Mouse (Mus musculus): ENCODE data around the gene Pigc.

Gene Pigc

GRCm38 (mm10) chr1:162009086-162009485, 40.1 kb downstream of the Pigc start:
- DNase-seq = no peak

DNA sequence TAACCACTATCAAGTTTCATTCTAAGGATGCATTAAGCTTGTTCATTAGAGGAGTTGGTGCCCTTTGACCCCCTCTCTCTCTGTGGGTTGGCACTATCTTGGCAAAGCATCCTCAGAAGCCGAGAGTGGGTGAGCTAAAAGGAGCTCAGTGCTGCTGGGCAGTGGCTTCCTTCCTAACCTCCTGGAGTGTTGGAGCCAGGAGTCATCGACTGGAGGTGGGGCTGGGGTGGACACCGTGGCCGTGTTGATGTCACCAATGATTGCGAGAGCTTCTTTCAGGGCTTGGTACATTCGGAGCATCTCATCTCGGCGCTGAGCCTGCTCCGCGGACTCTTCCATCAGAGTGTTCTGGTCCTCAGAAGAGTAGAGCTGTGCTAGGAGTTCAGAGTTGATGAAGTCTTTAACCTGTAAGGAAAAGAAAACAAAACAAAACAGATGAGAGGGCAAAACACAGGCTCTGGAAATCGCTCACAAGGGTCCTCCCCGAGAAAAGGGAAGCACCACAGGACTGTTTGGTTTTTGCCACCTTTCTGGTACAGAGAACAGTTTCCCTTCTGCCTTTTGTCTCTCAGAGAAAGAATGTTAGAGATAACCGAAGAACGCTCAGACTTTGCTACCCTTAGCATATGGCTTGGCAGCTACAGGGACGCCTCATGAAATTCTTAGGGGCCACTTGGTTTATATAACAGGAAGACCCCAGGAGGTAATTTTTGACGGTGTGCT, 42.7 kb downstream of the Pigc start:
- no peak for DNase-seq

- DNase-seq = no peak
Observed at GRCm38 (mm10) chr1:162013561-162013960, 44.6 kb downstream of the Pigc start.

GRCm38 (mm10) chr1:162015247-162015862, 46.4 kb downstream of the Pigc start:
- no peak for DNase-seq

DNA sequence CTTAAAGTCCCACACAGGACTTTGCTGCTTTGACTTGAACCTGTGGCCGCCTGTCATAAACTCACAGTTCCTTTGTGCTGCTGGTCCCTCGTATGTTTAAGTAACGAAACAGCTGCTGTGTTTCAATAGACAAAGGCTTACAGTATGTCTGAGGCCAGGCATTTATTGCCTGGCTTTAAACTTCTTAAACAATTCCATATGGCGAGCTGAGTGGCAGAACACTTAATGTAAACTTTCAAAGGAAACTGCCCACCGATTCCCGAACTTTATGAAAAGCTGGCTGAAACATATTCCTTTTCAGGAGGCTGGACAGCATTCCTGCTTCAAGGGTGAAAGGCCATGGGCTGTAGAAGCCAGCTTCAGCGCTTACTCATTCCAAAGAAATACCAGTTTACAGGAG, 48.0 kb downstream of the Pigc start:
- DNase-seq = no peak

DNA sequence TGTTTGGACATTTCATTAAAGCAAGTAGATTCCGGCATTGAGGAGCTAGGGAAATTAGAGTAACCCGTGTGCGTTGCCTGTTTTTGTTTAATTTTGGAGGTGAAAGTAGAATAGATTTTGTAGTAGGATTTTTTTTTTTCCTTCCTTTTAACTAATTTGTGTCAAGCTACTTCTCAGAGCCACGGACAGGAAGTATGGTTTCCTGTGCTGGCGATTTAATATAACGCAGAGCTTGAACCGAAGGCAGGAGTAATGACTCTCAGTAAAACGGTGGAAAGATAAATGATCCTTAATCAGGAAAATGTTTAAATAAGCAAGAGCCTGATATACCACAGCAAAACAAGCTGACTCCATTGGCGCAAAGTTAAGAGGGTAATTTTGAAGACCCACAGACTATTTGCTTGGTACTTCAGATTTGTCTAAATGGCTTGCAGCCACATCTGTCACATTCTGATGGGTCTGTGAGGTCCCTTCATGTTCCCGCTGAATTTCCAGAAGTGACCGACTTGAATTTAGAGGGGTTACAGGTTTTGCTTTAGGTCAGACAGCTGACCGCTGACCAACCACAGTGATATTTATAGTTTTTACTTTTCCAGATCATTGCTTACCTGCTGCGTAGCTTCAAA, 49.1 kb downstream of the Pigc start:
- DNase-seq = no peak

DNA sequence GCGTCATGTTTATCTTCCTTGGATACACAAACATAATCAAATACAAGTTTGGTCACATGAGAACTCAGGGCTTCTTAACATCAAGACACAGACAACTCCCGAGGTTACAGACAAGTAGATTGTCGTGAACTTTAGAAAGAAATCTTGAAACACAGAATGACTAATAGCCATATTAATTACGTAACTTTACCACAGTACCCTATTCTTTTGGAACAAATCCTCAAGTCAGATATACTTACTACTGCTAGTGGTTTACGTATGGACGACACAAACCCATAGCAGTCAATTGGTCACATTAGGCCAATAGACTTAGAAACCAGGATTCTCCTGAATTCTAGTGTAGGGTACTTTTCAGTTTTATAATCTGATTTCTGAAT, 49.6 kb downstream of the Pigc start:
- no peak for DNase-seq

DNA sequence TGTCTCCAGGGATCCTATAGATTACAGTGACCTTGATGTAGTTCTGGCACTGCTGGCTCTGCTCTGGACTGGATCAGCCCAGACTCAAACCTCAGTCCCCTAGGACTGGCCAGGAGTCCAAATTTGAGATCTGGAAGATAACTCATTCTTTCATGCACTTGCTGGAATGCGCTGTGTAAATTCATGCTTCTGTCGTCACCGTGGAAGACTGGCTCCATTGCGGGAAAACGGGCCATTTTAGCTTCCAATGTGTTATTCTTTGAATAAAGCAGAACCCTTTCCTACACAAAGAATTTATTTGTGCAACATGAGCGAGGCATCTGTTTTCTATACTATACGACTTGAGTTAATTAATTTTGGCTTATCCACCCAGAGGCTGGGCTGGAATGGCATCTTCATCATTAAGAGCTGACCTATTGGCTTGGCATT, 51.3 kb downstream of the Pigc start:
- no peak for DNase-seq

- no peak for DNase-seq
Observed at GRCm38 (mm10) chr1:162020766-162021165, 51.8 kb downstream of the Pigc start.

Measured in cerebellum, adult 8-10 months (tissue).